Mouse (Mus musculus) frontal cortex, postnatal 25 days (tissue): ENCODE data around the gene Rasal2.

ENCODE experiments used
- DNase-seq, 2 experiments: peaks; one replicate each; pipeline ENCODE4 v3.0.0; 2022; ENCODE audit warnings: low spot score in 2 of 2

Gene Rasal2

DNA sequence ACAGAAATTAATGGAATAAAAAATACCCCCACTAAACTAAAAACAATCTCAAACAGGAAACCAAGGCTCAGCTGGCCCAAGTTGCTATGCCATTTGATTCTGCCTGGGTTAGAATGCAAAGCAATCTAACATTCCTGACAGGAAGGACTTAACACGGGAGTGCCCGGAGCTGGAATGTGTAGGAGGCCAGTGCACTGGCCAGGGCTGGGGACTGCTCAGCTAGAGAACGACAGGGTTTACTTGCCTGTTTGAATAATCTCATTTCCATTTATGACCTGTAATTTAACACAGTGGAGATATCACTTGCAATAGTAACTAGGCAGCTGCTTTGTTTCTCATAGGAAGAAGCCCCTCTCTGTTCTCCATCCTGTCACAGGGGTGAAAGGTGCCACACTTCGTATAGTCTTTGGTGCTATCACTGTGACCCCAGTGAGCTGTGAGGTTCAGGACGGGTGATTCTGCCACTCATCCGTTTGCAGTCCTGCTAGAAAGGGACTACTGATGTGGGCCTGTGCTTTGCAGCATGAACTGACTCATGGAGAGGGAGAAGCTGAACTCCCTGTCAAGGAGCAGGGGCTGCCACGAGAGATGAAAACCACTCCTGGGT is 269.0 kb downstream of the Rasal2 start:
- no peak for DNase-seq

DNA sequence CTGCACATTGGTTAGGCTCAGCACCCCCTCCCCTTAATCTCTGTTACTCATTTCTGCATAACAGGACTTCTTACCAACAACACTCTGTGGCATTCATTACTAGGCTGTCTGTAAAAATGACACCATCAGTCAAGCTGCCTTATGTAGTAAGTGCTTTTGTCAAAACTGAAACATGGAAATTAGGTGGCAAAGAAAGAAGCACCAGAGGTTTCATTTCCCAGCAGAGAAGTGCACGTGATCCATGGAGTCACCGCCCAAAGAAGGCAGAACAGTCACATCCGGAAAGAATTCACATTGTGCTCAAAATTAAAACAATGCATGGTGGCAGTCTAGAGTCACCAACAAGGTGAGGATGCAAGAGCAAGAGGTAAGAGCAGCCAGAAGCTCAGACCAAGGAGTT is 271.4 kb downstream of the Rasal2 start:
- DNase-seq, result no peak

DNA sequence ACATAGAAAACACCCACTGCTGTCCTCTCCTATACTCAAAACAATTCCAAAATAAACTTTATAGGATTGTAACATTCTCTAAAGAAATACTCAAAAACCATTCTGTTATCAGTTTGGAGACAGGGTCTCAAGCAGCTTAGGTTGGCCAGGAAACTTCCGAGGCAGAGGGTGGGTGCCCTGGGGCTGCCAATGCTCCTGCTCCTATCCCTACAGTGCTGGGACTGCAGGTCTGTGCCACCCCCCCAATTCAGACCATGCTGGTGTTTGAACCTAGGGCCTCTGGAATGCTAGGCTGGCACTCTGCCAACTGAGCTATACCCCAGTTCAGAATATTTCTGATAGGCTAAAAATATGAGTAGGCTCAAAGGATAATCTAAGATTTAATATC is 274.5 kb downstream of the Rasal2 start:
- DNase-seq, result no peak

- DNase-seq, result no peak
These were observed 275.1 kb downstream of the Rasal2 start for GRCm38 (mm10) chr1:157137132-157137853.

- no peak for DNase-seq
These were observed 284.2 kb downstream of the Rasal2 start for GRCm38 (mm10) chr1:157128219-157128618.

GRCm38 (mm10) chr1:157123836-157124235 is 288.6 kb downstream of the Rasal2 start:
- DNase-seq, result no peak

- no peak for DNase-seq
These were observed 293.2 kb downstream of the Rasal2 start for GRCm38 (mm10) chr1:157119168-157119567.

DNA sequence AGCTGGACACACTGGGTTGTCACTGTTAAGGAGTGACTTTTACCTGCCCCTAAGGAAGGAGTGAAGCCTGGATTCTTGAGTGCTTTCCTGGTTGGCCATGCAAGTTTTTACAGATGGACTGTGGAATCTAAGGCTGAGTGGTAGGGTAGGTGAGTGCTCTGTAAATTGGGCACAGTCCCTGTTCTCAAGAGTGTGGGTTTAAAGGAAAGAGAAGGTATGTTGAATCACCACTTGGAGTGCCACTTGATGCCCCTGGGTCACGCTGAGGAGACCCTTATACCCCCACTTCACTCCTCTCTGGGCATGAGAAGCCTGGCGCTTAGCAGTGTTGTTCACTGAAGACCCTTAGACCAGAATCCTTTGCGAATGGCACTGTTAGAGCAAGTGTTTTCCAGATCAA is 295.0 kb downstream of the Rasal2 start:
- DNase-seq, result no peak

GRCm38 (mm10) chr1:157114492-157114891 is 297.9 kb downstream of the Rasal2 start:
- no peak for DNase-seq

DNA sequence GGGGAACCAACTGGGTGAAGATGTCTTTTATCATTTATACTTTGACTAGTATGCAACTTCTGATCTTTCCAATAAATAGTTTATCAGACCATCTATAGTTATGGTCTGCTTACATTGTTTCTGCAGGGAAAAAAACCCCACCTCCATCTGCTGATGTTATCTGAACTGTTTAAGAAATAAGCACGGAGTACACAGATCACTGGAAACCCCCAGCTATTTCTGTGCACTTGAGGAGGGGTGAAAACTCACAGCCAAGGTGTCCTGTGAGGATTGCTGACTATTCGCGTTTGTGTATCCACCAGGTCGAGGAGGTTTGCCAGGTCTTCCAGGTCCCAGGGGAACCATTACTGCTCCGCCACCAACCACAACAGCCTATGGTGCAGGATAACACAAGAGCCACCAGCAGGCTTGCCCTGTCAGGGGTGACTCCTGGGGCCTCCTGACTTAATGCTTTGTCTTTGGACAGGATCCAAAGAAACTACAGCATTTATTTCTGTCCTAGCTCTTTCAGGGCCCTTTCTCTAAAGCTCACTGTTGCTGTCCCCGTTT is 302.0 kb downstream of the Rasal2 start:
- DNase-seq, result no peak

DNA sequence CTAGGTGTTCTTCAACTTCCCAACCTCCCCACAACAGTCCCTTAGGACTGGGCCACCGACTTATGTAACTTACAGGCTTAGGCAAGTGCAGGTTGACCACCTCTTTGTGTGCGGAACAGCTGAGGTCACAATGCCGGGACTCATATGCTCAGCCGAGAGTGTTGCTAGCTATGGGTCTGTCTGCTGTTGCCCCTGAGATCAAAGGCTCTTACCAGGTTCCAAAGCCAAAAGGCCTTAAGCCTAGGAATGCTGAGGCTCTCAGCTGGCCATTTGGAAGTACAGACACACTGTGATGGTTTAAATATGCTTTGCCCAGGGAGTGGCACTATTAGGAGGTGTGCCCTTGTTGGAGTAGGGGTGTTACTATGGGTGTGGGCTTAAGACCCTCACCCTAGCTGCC is 303.8 kb downstream of the Rasal2 start, which contains the start of gene Tex35:
TSS of gene Tex35 (minus strand) at position 101 of the 400 bp plus-strand sequence.
- DNase-seq, result no peak

DNA sequence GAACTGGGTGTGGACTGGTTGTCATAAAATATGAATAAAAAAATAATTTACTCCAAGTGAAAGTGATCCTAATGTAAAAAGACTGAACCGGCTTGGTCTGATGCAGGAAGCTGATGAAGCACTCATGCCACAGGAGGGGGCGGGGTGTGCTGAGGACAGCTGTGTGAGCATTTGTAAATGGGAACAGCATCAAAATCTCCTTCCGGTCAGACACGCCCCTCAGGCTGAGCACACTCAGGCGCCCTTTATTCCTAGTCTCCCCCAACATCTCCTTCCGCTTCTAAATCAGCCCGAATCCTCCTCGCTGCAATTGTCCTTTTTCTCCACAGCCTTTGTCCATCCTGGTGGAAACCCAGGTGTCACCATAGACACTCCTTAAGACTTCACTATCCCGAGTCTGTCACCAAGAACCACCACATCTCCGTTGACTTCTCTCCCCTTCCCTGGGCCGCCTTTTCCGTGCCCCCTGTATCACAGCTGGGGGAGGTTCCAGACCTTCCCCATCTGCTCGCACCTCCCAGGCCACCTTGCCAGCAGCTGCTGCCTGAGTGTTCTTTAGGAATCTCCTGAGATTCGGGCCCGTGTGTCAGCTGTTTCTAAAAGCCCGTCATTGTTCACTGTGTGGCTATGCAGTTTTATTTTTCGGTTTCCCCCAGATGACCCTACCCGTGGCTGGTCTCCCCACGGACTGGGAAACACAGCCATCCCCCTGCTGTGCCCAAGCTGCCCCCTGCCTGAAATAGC is 311.1 kb downstream of the Rasal2 start:
- no peak for DNase-seq

GRCm38 (mm10) chr1:157095534-157095933 is 316.9 kb downstream of the Rasal2 start:
- no peak for DNase-seq

GRCm38 (mm10) chr1:157092622-157093021 is 319.8 kb downstream of the Rasal2 start:
- DNase-seq, result no peak

DNA sequence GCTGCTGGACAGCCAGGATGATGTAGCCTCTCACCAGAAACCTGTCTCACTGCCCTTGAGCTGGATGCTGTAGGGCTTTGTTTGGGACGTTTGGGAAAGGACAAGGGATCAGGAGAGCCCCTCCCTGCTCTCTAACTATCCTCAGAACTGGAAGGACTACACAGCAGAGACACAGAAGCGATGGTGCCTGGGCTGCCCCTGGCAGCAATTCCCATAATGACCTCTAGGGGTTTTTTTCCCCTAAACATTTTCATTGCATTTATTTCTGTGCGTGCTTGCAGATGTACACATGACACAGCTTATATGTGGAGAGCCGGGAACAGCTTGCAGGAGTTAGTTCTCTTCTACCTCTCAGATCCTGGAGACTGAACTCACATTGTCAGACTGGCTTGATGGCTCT is 320.3 kb downstream of the Rasal2 start:
- no peak for DNase-seq

DNA sequence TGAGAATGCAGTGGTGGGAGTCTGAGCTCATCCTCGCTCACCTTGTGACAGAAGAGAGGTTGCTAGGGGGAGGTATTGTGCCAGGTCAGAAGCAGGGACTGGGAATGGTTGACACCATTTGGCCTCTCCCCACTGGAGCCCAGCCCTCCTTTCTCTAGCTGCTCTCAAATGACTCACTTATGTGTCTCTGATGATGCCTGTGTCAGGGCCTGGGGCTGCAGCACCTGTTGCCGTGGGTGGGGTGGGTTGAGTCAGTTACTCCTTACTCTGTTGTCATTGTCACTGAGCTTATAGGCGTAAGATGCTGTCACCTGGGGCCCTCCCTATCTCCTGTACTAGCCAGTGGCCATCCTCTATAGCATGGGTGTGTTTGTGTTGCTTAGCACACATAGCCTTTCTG is 321.6 kb downstream of the Rasal2 start:
- no peak for DNase-seq

- DNase-seq, result peak; percentile 41 to 42
These were observed 326.0 kb downstream of the Rasal2 start for GRCm38 (mm10) chr1:157086097-157086994.
